Mouse (Mus musculus): ENCODE measurements around the gene Cdk8. TPM values are rescaled to one million over a fixed set of nuclear protein-coding genes. Genes with fewer than 3 reads are reported as not detected.

The Cdk8 gene
- polyA plus RNA-seq, 1 experiment = 11.0 TPM

GRCm38 (mm10) chr5:146223786-146224185 is 7.2 kb upstream of the Cdk8 start:
- Histone ChIP-seq H3K36me3 (ENCODE audit: control insufficient read depth, insufficient read depth) (no peaks in the 10 kb centered on the region), H3K4me3 (no peak overlapping the region), H3ac (ENCODE audit: control insufficient read depth, insufficient read length) (no peak overlapping the region), H3K27me3 (ENCODE audit: control insufficient read depth, insufficient read depth, insufficient read length) (no peaks in the 10 kb centered on the region), H3K79me2 (ENCODE audit: control insufficient read depth, insufficient read depth) (no peaks in the 10 kb centered on the region), H3K4me2 (ENCODE audit: low read depth) (no peak overlapping the region)
- TF ChIP-seq REST (IDR thresholded peaks at IDR 0.05; ENCODE audit: insufficient read depth, insufficient read length) (no peak), E2F4 (IDR thresholded peaks at IDR 0.05; ENCODE audit: insufficient read depth) (no peak), POLR2A (IDR thresholded peaks at IDR 0.05; ENCODE audit: insufficient read length, low read depth) (no peak), MYOG (IDR thresholded peaks at IDR 0.05; ENCODE audit: control insufficient read depth in 1 of 3, insufficient read depth in 1 of 3, insufficient read length in 2 of 3, low read depth in 2 of 3) (no peak), CEBPB (IDR thresholded peaks at IDR 0.05; ENCODE audit: insufficient read depth, poor library complexity, severe bottlenecking) (no peak), TCF3 (IDR thresholded peaks at IDR 0.05; ENCODE audit: insufficient read length, low read depth) (no peak), MAX (IDR thresholded peaks at IDR 0.05; ENCODE audit: low read depth) (no peak), SRF (IDR thresholded peaks at IDR 0.05; ENCODE audit: control insufficient read depth, insufficient read length, low read depth) (no peak), POLR2AphosphoS2 (IDR thresholded peaks at IDR 0.05; ENCODE audit: insufficient read length, low read depth) (no peak), TCF12 (IDR thresholded peaks at IDR 0.05; ENCODE audit: insufficient read depth, poor library complexity, severe bottlenecking) (no peak), MYOD1 (IDR thresholded peaks at IDR 0.05; ENCODE audit: control insufficient read depth in 1 of 3, insufficient read length in 2 of 3, low read depth in 2 of 3) (no peak), USF1 (IDR thresholded peaks at IDR 0.05; ENCODE audit: low read depth) (no peak)

DNA sequence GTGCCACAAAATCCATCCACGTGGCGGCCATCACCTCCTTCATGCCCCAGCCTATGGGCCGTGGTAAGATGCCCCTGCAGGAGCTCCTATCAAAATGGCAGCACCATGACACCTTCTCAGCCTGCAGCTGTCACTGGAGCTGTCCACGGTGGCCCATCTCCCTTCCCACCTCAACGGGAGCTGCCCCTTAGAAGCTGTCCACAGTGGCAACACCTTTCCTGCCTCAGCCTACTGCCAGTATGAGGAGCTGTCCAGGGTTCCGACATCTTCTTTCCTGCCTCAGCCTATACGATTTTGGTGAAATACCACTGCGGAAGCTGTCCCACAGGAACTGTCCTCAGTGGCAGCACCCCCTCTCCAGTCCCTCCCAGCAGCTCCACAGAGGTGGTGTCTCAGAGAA is 3.5 kb upstream of the Cdk8 start:
- Histone ChIP-seq H3K4me2 (ENCODE audit: low read depth) (no peak overlapping the region), H3K36me3 (ENCODE audit: control insufficient read depth, insufficient read depth) (no peaks in the 10 kb centered on the region), H3ac (ENCODE audit: control insufficient read depth, insufficient read length) (no peak overlapping the region), H3K27me3 (ENCODE audit: control insufficient read depth, insufficient read depth, insufficient read length) (no peaks in the 10 kb centered on the region), H3K4me3 (no peak overlapping the region), H3K79me2 (ENCODE audit: control insufficient read depth, insufficient read depth) (peaks cover 11% of the 10 kb centered on the region)
- no peak for TF ChIP-seq CEBPB (IDR thresholded peaks at IDR 0.05; ENCODE audit: insufficient read depth, poor library complexity, severe bottlenecking)
- no peak for TF ChIP-seq POLR2AphosphoS2 (IDR thresholded peaks at IDR 0.05; ENCODE audit: insufficient read length, low read depth)
- no peak for TF ChIP-seq USF1 (IDR thresholded peaks at IDR 0.05; ENCODE audit: low read depth)
- no peak for TF ChIP-seq SRF (IDR thresholded peaks at IDR 0.05; ENCODE audit: control insufficient read depth, insufficient read length, low read depth)
- TF ChIP-seq REST (IDR thresholded peaks at IDR 0.05; ENCODE audit: insufficient read depth, insufficient read length) = peak; percentile 24
- no peak for TF ChIP-seq TCF12 (IDR thresholded peaks at IDR 0.05; ENCODE audit: insufficient read depth, poor library complexity, severe bottlenecking)

GRCm38 (mm10) chr5:146229869-146230650 is 970 bp upstream of the Cdk8 start:
- no peaks in the 10 kb centered on the region for H3K36me3 ChIP-seq (ENCODE audit: control insufficient read depth, insufficient read depth)
- no peaks in the 10 kb centered on the region for H3K27me3 ChIP-seq (ENCODE audit: control insufficient read depth, insufficient read depth, insufficient read length)
- H3K79me2 ChIP-seq (ENCODE audit: control insufficient read depth, insufficient read depth) = peaks cover 36% of the 10 kb centered on the region
- TF ChIP-seq E2F4 (IDR thresholded peaks at IDR 0.05; ENCODE audit: insufficient read depth) (no peak), REST (IDR thresholded peaks at IDR 0.05; ENCODE audit: insufficient read depth, insufficient read length) (no peak), MYOG (IDR thresholded peaks at IDR 0.05; ENCODE audit: control insufficient read depth in 1 of 3, insufficient read depth in 1 of 3, insufficient read length in 2 of 3, low read depth in 2 of 3) (no peak), POLR2A (IDR thresholded peaks at IDR 0.05; ENCODE audit: insufficient read length, low read depth) (no peak), POLR2AphosphoS2 (IDR thresholded peaks at IDR 0.05; ENCODE audit: insufficient read length, low read depth) (no peak), CEBPB (IDR thresholded peaks at IDR 0.05; ENCODE audit: insufficient read depth, poor library complexity, severe bottlenecking) (no peak), MYOD1 (IDR thresholded peaks at IDR 0.05; ENCODE audit: control insufficient read depth in 1 of 3, insufficient read length in 2 of 3, low read depth in 2 of 3) (no peak)
- peak overlapping the region; percentile 93 for H3ac ChIP-seq (ENCODE audit: control insufficient read depth, insufficient read length)
- H3K4me2 ChIP-seq (ENCODE audit: low read depth) = peak overlapping the region; percentile 74
- H3K4me3 ChIP-seq = peak overlapping the region; percentile 71

- TF ChIP-seq USF1 (IDR thresholded peaks at IDR 0.05; ENCODE audit: low read depth) (no peak), MYOD1 (IDR thresholded peaks at IDR 0.05; ENCODE audit: control insufficient read depth in 1 of 3, insufficient read length in 2 of 3, low read depth in 2 of 3) (peak in 1 of 3 experiments; percentile 23), E2F4 (IDR thresholded peaks at IDR 0.05; ENCODE audit: insufficient read depth) (no peak), POLR2A (IDR thresholded peaks at IDR 0.05; ENCODE audit: insufficient read length, low read depth) (no peak)
- peak overlapping the region; percentile 71 for H3K4me3 ChIP-seq
Observed at GRCm38 (mm10) chr5:146231655-146231996, 596 bp downstream of the Cdk8 start.

DNA sequence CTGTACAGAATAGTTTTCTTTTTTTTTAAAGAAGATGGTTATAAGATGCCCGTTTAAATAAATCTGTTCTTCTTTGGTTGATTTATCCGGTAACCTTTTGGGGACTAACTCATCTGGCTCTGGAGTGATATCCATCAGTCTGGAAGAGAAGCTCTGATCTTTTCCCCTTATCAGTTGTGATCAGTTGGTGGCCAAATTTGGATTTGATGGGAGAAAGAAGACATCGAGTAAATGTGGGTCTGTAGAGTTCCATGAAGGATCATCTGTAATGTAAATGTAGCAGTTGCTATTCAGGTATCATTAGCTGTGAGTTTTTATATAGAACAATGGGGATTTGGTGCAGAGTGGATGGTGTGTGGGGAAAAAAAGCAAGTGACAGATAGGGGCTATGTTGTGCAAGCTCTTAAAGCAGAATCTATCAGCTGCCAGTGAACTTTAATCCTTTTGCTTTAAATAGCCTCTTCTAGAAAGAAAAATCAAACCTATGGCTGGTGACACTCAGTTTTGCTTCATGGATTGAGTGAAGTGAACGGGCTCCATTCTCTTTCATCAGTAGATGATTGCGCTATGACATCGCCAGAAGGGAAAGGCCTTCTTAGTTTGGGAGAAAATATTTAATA is 1.1 kb downstream of the Cdk8 start:
- H3K79me2 ChIP-seq (ENCODE audit: control insufficient read depth, insufficient read depth) = peaks cover 57% of the 10 kb centered on the region

More at GRCm38 (mm10) chr5:146231655-146231996, 596 bp downstream of the Cdk8 start:
- Histone ChIP-seq H3K27me3 (ENCODE audit: control insufficient read depth, insufficient read depth, insufficient read length) (no peaks in the 10 kb centered on the region), H3K79me2 (ENCODE audit: control insufficient read depth, insufficient read depth) (peaks cover 52% of the 10 kb centered on the region), H3K4me2 (ENCODE audit: low read depth) (peak overlapping the region; percentile 78), H3ac (ENCODE audit: control insufficient read depth, insufficient read length) (peak overlapping the region; percentile 93), H3K36me3 (ENCODE audit: control insufficient read depth, insufficient read depth) (no peaks in the 10 kb centered on the region)

More for the DNA sequence above, 1.1 kb downstream of the Cdk8 start:
- no peaks in the 10 kb centered on the region for H3K27me3 ChIP-seq (ENCODE audit: control insufficient read depth, insufficient read depth, insufficient read length)
- H3ac ChIP-seq (ENCODE audit: control insufficient read depth, insufficient read length) = peak overlapping the region; percentile 93
- no peaks in the 10 kb centered on the region for H3K36me3 ChIP-seq (ENCODE audit: control insufficient read depth, insufficient read depth)
- H3K4me3 ChIP-seq = peak overlapping the region; percentile 71
- peak overlapping the region; percentile 78 for H3K4me2 ChIP-seq (ENCODE audit: low read depth)
- no peak for TF ChIP-seq CEBPB (IDR thresholded peaks at IDR 0.05; ENCODE audit: insufficient read depth, poor library complexity, severe bottlenecking)
- TF ChIP-seq SRF (IDR thresholded peaks at IDR 0.05; ENCODE audit: control insufficient read depth, insufficient read length, low read depth) = no peak
- TF ChIP-seq MAX (IDR thresholded peaks at IDR 0.05; ENCODE audit: low read depth) = no peak
